Mouse (Mus musculus): ENCODE measurements around the gene Fbxo31.

Fbxo31 gene

GRCm38 (mm10) chr8:121551065-121551985, 27.3 kb downstream of the Fbxo31 start:
- DNase-seq = no peak

- DNase-seq = no peak
Observed at GRCm38 (mm10) chr8:121550056-121550455, 28.6 kb downstream of the Fbxo31 start.

- DNase-seq = peak; percentile 43 to 47
Observed at GRCm38 (mm10) chr8:121547132-121547531, 31.5 kb downstream of the Fbxo31 start.

- DNase-seq = no peak
Observed at GRCm38 (mm10) chr8:121544936-121545335, 33.7 kb downstream of the Fbxo31 start.

GRCm38 (mm10) chr8:121544276-121544785, 34.3 kb downstream of the Fbxo31 start, which contains the start of gene 1700018B08Rik:
1700018B08Rik (minus strand) TSS chr8:121544320.
- DNase-seq = no peak

- DNase-seq = no peak
Observed at GRCm38 (mm10) chr8:121542901-121543300, 35.7 kb downstream of the Fbxo31 start.

- no peak for DNase-seq
Observed at GRCm38 (mm10) chr8:121541862-121542261, 36.7 kb downstream of the Fbxo31 start.

GRCm38 (mm10) chr8:121532381-121532780, 46.2 kb downstream of the Fbxo31 start:
- DNase-seq = no peak

- DNase-seq = no peak
Observed at GRCm38 (mm10) chr8:121530639-121531038, 48.0 kb downstream of the Fbxo31 start.

- no peak for DNase-seq
Observed at GRCm38 (mm10) chr8:121528790-121529189, 49.8 kb downstream of the Fbxo31 start.

GRCm38 (mm10) chr8:121527751-121528150, 50.9 kb downstream of the Fbxo31 start:
- DNase-seq = no peak

- DNase-seq = no peak
Observed at GRCm38 (mm10) chr8:121526811-121527550, 51.6 kb downstream of the Fbxo31 start.

GRCm38 (mm10) chr8:121525111-121525818, 53.3 kb downstream of the Fbxo31 start:
- no peak for DNase-seq

GRCm38 (mm10) chr8:121513429-121513828, 65.2 kb downstream of the Fbxo31 start:
- DNase-seq = peak in 1 of 2 experiments; percentile 18

- DNase-seq = no peak
Observed at GRCm38 (mm10) chr8:121511751-121512150, 66.9 kb downstream of the Fbxo31 start.
